Mouse (Mus musculus) heart, embryonic 16.5 days (tissue): Measurements from ENCODE around the gene Rab3il1. TPM values are rescaled to one million over a fixed set of nuclear protein-coding genes. Genes with fewer than 3 reads are reported as not detected.

Source experiments
- ATAC-seq: fragments of 200-750 bp; cut with Nextera tagmentation; replicated peaks from 2 replicates; pipeline ENCODE4 v1.8.0; 2017; ENCODE audit warnings: moderate number of reproducible peaks; ENCODE audit not compliant: insufficient read depth, low FRiP score; ENCODE audit errors: extremely low read depth
- H3K27ac ChIP-seq: fragments of 300-500 bp; sonication (generic); 2 replicates; pipeline ENCODE4 v1.5.1; 2014; ENCODE audit warnings: mild to moderate bottlenecking, low read length, control low read depth, moderate library complexity
- H3K27me3 ChIP-seq: fragments of 300-500 bp; sonication (generic); 2 replicates; pipeline ENCODE4 v1.6.1; 2014; ENCODE audit warnings: low read length, mixed read lengths; ENCODE audit not compliant: control insufficient read depth, insufficient read depth
- H3K36me3 ChIP-seq: fragments of 300-500 bp; sonication (generic); 2 replicates; pipeline ENCODE4 v1.6.1; 2014; ENCODE audit not compliant: control insufficient read depth, insufficient read depth
- H3K4me1 ChIP-seq: fragments of 300-500 bp; sonication (generic); 2 replicates; pipeline ENCODE4 v1.6.1; 2014; ENCODE audit warnings: low read length, mixed read lengths; ENCODE audit not compliant: control insufficient read depth, insufficient read depth
- H3K4me2 ChIP-seq: fragments of 300-500 bp; sonication (generic); 2 replicates; pipeline ENCODE4 v1.6.1; 2014; ENCODE audit warnings: low read depth, mild to moderate bottlenecking, control low read depth, low read length
- H3K4me3 ChIP-seq: fragments of 300-500 bp; sonication (generic); 2 replicates; pipeline ENCODE4 v1.5.1; 2014; ENCODE audit warnings: mild to moderate bottlenecking, control low read depth, low read length
- H3K9ac ChIP-seq: fragments of 300-500 bp; sonication (generic); 2 replicates; pipeline ENCODE4 v1.6.1; 2014; ENCODE audit warnings: low read length, control low read depth
- H3K9me3 ChIP-seq: fragments of 300-500 bp; sonication (generic); replicated peaks from 2 replicates; pipeline ENCODE4 v1.6.1; 2016; ENCODE audit warnings: low read length; ENCODE audit not compliant: control insufficient read depth
- WGBS: fragments of 180-500 bp; shearing (Covaris S2); extraction: QIAGEN DNeasy Blood & Tissue Kit; methylation state at CpG from one replicate; pipeline ENCODE4 v1.1.7; 2014; 5-methylcytosine and 5-hydroxymethylcytosine counted together
- polyA plus RNA-seq: library from polyadenylated mRNA; unstranded; fragments of >200 nt; fragmentation: Nextera tagmentation; extraction: Ambion mirVana; gene quantifications from 2 replicates; pipeline ENCODE4 v1.2.1, GENCODE M21; 2015

Rab3il1 gene
- polyA plus RNA-seq, 1 experiment from 2014 or later, result 24.0 TPM

- no peak for ATAC-seq
- Histone ChIP-seq H3K36me3 (peaks cover 13% of the 10 kb centered on the region), H3K27me3 (no peaks in the 10 kb centered on the region), H3K4me2 (no peak within 1 kb of the TSS), H3K9ac (no peak within 1 kb of the TSS), H3K4me3 (no peak within 1 kb of the TSS), H3K27ac (no peak within 1 kb of the TSS), H3K9me3 (no peaks in the 10 kb centered on the region), H3K4me1 (peaks cover 31% of the 10 kb centered on the region)
- 84% methylated on average over 4 of the region's 4 CpGs for WGBS
Measured at GRCm38 (mm10) chr19:9980258-9980657, 21.2 kb upstream of the Rab3il1 start, which contains the start of gene Fth1. TSS of gene Fth1 (plus strand) at chr19:9980598.

GRCm38 (mm10) chr19:9981621-9982020 is 19.8 kb upstream of the Rab3il1 start:
- Histone ChIP-seq H3K4me3 (peak overlapping the region; percentile 87), H3K27ac (peak overlapping the region; percentile 95), H3K4me2 (peak overlapping the region; percentile 82), H3K4me1 (peaks cover 29% of the 10 kb centered on the region), H3K36me3 (peaks cover 19% of the 10 kb centered on the region), H3K27me3 (no peaks in the 10 kb centered on the region), H3K9me3 (no peaks in the 10 kb centered on the region), H3K9ac (peak overlapping the region; percentile 77)
- WGBS, result 56% methylated on average over 4 of the region's 4 CpGs
- no peak for ATAC-seq

GRCm38 (mm10) chr19:9982151-9982851 is 19.2 kb upstream of the Rab3il1 start:
- Histone ChIP-seq H3K27ac (peak overlapping the region; percentile 97), H3K36me3 (peaks cover 19% of the 10 kb centered on the region), H3K4me1 (peaks cover 29% of the 10 kb centered on the region), H3K4me2 (peak overlapping the region; percentile 97), H3K9ac (peak overlapping the region; percentile 94), H3K9me3 (no peaks in the 10 kb centered on the region), H3K27me3 (no peaks in the 10 kb centered on the region), H3K4me3 (peak overlapping the region; percentile 87)
- peak; percentile 97 for ATAC-seq
- under 1% methylated on average over 59 of the region's 59 CpGs for WGBS

GRCm38 (mm10) chr19:9982852-9983542 is 18.5 kb upstream of the Rab3il1 start:
- H3K4me2 ChIP-seq, result peak overlapping the region; percentile 97
- ATAC-seq, result peak; percentile 72
- H3K36me3 ChIP-seq, result peaks cover 19% of the 10 kb centered on the region
- peaks cover 27% of the 10 kb centered on the region for H3K4me1 ChIP-seq
- under 1% methylated on average over 31 of the region's 31 CpGs for WGBS
- H3K27ac ChIP-seq, result peak overlapping the region; percentile 97
- H3K27me3 ChIP-seq, result no peaks in the 10 kb centered on the region
- H3K9me3 ChIP-seq, result no peaks in the 10 kb centered on the region
- H3K4me3 ChIP-seq, result peak overlapping the region; percentile 87
- H3K9ac ChIP-seq, result peak overlapping the region; percentile 94

GRCm38 (mm10) chr19:9984111-9985055 is 17.1 kb upstream of the Rab3il1 start:
- ATAC-seq, result no peak
- Histone ChIP-seq H3K9ac (peak overlapping the region; percentile 94; the same call in 1 of the 2 replicates), H3K9me3 (no peaks in the 10 kb centered on the region), H3K27me3 (no peaks in the 10 kb centered on the region), H3K27ac (no peak overlapping the region), H3K4me3 (peak overlapping the region; percentile 87), H3K4me1 (peaks cover 17% of the 10 kb centered on the region), H3K4me2 (peak overlapping the region; percentile 97), H3K36me3 (peaks cover 19% of the 10 kb centered on the region)
- WGBS, result 86% methylated on average over 20 of the region's 20 CpGs

- Histone ChIP-seq H3K36me3 (peaks cover 19% of the 10 kb centered on the region), H3K4me2 (no peak overlapping the region), H3K9ac (no peak overlapping the region), H3K4me1 (peaks cover 17% of the 10 kb centered on the region), H3K27ac (no peak overlapping the region), H3K27me3 (no peaks in the 10 kb centered on the region), H3K9me3 (no peaks in the 10 kb centered on the region), H3K4me3 (no peak overlapping the region)
- ATAC-seq, result no peak
- WGBS, result 91% methylated on average over 6 of the region's 6 CpGs
Measured at GRCm38 (mm10) chr19:9985190-9985899, 16.1 kb upstream of the Rab3il1 start.

- Histone ChIP-seq H3K4me1 (peaks cover 17% of the 10 kb centered on the region), H3K4me3 (no peak overlapping the region), H3K4me2 (no peak overlapping the region), H3K9me3 (no peaks in the 10 kb centered on the region), H3K9ac (no peak overlapping the region), H3K36me3 (peaks cover 19% of the 10 kb centered on the region), H3K27me3 (no peaks in the 10 kb centered on the region), H3K27ac (no peak overlapping the region)
- 91% methylated on average over 2 of the region's 2 CpGs for WGBS
- ATAC-seq, result no peak
Measured at GRCm38 (mm10) chr19:9985900-9986421, 15.5 kb upstream of the Rab3il1 start.

- H3K4me2 ChIP-seq, result no peak overlapping the region
- no peak overlapping the region for H3K27ac ChIP-seq
- no peaks in the 10 kb centered on the region for H3K27me3 ChIP-seq
- H3K9ac ChIP-seq, result no peak overlapping the region
- 32% methylated on average over 6 of the region's 6 CpGs for WGBS
- no peaks in the 10 kb centered on the region for H3K9me3 ChIP-seq
- no peak for ATAC-seq
- peaks cover 19% of the 10 kb centered on the region for H3K36me3 ChIP-seq
- H3K4me3 ChIP-seq, result no peak overlapping the region
- H3K4me1 ChIP-seq, result peaks cover 9% of the 10 kb centered on the region
Measured at GRCm38 (mm10) chr19:9987192-9987591, 14.3 kb upstream of the Rab3il1 start.
